Mouse (Mus musculus) brown adipose tissue, adult 24 weeks (tissue): ENCODE data around the gene Tgm7. TPM values are rescaled to one million over a fixed set of nuclear protein-coding genes. Genes with fewer than 3 reads are reported as not detected.

ENCODE experiments used
- H3K27ac ChIP-seq: fragments of 200-500 bp; replicated peaks from 2 replicates; pipeline ENCODE4 v1.5.1; 2012; ENCODE audit warnings: low read depth, mild to moderate bottlenecking, low read length
- H3K4me1 ChIP-seq: fragments of 200-500 bp; 2 replicates; pipeline ENCODE4 v1.6.1; 2012; ENCODE audit warnings: low read length, mixed read lengths; ENCODE audit not compliant: control insufficient read depth, insufficient read depth, insufficient read length
- H3K4me3 ChIP-seq: fragments of 200-500 bp; 2 replicates; pipeline ENCODE4 v1.5.1; 2012; ENCODE audit warnings: low read depth, mild to moderate bottlenecking, low read length, moderate library complexity; ENCODE audit not compliant: insufficient read depth
- polyA plus RNA-seq: library from polyadenylated mRNA; stranded (reverse); fragments of >200 nt; gene quantifications from 2 replicates; pipeline ENCODE4 v1.2.4, GENCODE M21; 2012; ENCODE audit not compliant: missing spikeins, insufficient read depth, insufficient read length

The Tgm7 gene
- polyA plus RNA-seq, 1 experiment, result not detected

DNA sequence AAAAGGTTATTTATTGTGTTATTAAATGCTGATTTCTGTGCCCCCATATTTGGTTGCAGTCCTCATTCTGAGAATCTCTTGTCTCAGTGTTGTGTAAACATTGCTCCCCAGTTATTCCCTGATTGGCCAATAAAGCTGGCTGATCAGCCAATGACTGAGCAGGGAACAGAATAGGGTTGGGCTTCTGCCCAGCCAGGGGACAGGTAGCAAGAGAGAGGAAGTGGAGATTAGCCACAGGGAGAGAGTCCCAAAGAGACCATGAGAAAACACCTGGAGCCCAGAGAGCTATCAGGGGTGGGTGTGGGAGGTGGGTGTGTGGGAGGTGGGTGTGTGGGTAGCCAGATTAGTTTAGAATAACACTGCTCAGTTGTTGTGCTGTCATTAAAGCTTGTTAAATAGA lies 3.7 kb downstream of the Tgm7 start:
- H3K4me1 ChIP-seq, result no peaks in the 10 kb centered on the region
- H3K4me3 ChIP-seq, result no peak overlapping the region
- no peak overlapping the region for H3K27ac ChIP-seq

DNA sequence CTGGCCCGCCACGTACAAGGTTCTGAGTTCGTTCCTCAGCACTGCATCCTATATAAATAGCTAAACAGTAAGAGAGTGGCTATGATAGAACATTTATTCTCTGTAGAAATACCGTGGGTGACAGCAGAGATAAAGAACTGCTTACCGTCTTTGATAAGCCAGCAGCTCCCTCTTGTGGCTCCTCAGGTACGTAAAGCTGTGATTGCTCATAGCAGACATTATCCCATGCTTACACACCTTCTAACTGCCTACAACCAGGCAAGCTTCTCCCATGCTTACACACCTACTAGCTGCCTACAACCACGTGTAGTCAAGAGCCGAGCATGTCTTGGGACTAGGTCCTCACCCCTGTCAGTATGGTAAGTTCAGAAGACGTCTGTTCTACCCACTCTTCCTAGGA lies 7.5 kb downstream of the Tgm7 start:
- Histone ChIP-seq H3K27ac (no peak overlapping the region), H3K4me1 (no peaks in the 10 kb centered on the region), H3K4me3 (no peak overlapping the region)

DNA sequence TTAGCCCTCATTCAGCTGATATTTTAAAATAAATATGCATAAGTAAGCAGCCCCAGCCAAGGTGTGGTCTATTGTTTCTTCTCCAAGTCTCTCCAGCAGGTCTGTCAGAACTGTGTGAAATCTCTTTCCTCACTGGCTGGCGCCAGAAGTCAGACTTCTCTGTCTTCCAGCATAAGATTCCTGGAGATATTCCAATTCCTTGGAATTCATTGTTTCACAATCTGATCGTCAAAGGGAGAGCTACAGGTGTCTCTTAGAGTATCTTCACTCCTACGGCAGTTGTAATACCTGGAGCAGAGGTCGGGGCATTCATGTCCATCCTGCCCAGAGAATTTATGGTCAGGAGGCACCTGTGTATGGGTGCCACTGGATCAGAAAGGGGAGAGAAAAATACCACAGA lies 19.8 kb downstream of the Tgm7 start:
- Histone ChIP-seq H3K4me1 (no peaks in the 10 kb centered on the region), H3K27ac (no peak overlapping the region), H3K4me3 (no peak overlapping the region)

DNA sequence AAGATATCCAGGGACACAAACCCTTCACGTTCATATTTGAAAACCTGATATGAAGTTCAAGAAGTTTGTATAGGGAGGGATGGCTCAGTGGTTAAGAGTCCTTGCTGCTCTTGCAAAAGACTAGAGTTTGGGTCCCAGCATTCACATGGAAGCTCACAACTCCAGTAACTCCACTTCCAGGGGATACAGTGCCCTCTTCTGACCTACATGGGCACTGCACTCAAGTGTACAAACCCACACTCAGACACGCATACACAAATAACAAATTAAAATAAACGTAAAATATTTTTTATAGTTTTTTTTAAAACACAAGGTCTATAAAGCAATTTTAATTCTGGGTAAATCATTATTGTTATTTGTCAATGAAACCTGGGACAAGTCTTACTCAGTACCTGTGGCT lies 21.1 kb downstream of the Tgm7 start:
- no peak overlapping the region for H3K27ac ChIP-seq
- no peaks in the 10 kb centered on the region for H3K4me1 ChIP-seq
- H3K4me3 ChIP-seq, result no peak overlapping the region

DNA sequence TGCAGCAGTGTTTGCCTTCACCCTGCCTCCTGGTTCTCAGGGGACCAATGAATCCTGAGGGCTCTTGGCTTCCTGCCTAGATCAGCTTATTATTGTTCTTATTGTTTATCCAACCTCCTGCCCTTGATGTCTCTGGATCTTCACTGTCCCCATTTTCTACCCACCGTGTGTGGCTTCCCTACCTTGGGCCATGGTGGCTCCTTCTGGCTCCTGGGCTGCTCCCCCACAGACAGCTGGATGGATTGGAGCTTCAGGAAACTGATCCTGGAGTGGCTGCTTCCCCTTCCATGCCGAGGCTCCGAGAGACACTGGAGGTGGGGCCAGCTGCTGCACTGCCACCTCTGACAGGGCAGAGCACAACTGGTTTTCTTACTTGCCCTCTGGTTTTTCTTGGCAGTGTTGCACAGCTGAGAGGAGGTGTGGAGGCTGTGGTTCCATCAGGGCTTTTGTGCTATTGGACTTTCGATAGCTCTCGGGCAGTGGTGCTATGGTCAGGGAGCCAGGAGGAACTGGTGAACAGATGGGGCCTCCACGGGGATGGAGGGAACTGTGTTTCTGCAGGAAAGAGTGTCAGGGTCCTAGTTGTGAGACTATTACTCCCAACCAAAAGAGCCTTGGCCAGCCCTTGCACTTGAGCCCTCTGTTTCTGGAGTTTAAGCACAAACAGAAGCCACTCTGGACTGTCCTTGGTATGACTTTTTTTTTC lies 24.0 kb downstream of the Tgm7 start, which contains the start of gene Tgm5:
Tgm5 (minus strand) TSS at position 362 of the 706 bp plus-strand sequence.
- no peak within 1 kb of the TSS for H3K4me3 ChIP-seq
- no peaks in the 10 kb centered on the region for H3K4me1 ChIP-seq
- no peak within 1 kb of the TSS for H3K27ac ChIP-seq

DNA sequence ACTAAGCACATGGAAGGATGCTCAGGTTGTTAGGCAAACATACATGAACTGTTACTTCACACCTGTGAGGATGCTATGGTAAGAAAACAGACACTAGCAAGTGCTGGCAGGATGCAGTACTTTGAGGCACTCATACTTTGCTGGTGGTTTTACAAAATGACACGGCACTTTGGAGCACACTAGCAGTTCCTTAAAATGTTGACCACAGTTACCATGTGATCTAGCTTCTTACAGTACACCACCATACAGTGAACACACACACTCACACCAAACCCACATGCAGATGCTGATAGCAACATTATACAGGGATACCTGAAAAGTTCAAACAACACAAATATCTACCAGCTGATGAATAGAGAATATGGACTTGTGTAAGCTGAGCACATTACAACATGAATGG lies 27.0 kb downstream of the Tgm7 start:
- Histone ChIP-seq H3K4me1 (no peaks in the 10 kb centered on the region), H3K4me3 (no peak overlapping the region)

DNA sequence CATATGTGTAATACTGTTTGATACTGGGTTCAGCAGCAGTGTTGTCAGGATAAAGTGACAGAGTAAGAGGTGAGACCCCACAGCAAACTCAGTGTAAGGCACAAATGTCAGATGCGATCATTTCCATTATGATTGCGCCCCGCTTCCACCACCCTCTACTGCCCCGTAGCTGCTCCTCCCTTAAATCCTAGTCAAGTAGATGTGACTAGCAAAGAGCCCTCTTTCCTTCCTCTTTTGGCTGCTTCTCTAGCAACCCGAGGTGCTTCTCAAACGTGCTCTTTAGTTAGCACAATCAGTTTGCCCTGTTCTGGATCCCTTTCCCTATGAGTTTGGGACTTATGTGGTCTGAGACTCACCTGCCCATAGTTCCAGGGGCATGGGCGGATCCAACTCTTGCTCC lies 34.8 kb downstream of the Tgm7 start:
- Histone ChIP-seq H3K4me1 (no peaks in the 10 kb centered on the region), H3K4me3 (no peak overlapping the region), H3K27ac (no peak overlapping the region)

More for the DNA sequence above, 27.0 kb downstream of the Tgm7 start:
- no peak overlapping the region for H3K27ac ChIP-seq

DNA sequence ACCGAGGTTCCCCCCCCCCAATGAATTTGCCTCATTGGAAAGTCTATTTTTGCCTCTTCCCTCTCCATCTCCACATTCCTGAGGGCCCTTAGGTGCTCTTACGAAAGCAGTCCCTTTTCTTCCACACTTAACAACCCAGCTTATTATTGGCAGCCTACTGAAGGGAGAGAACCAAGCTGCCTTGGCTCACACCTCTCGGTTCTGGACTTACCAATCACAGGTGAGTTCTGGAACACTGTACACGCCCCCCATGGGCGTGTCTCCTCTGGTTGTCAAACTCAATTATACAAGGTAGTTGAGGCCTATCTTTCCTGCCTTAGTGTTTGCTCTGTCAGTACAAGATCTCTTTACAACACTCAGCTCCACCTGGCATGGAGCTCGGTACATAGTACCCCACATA lies 37.7 kb downstream of the Tgm7 start:
- Histone ChIP-seq H3K4me3 (no peak overlapping the region), H3K4me1 (no peaks in the 10 kb centered on the region), H3K27ac (no peak overlapping the region)

DNA sequence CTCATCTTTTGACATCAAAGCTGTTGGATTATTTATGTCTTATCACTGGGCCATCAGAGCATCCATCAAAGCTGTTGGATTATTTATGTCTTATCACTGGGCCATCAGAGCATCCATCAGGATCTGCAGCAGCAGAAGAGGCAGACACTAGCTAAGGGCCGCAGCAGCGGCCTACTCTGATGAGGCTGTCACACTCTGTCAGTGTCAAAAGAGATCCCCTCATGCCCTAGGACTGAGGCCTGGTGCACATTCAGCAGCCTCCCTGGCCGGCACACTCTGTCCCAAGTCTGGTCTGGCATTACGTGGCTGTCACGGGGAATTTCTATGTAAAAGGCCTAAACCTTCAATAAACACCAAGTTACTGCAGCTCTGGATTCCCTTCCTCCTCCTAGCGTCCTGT lies 40.1 kb downstream of the Tgm7 start:
- Histone ChIP-seq H3K4me3 (no peak overlapping the region), H3K4me1 (no peaks in the 10 kb centered on the region), H3K27ac (no peak overlapping the region)

DNA sequence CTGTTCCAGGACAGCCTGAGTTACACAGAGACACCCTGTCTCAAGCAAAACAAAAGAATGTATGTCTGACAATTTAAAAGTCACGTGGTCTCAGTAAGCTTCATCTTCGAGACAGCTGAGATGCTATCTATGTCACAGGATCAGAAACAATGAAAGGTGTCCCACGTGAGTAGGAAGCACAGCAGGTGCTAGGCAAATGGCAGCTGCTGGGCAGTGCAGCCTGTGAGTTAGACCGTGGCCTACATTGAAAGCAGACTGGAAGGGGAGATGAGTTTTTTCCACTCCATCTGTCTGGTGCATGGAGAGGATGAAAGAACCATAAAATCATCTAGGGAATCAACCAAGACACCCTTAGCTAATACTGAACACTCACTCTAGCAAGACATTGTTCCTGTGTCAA lies 42.5 kb downstream of the Tgm7 start:
- no peak overlapping the region for H3K4me3 ChIP-seq
- no peaks in the 10 kb centered on the region for H3K4me1 ChIP-seq
- H3K27ac ChIP-seq, result no peak overlapping the region

DNA sequence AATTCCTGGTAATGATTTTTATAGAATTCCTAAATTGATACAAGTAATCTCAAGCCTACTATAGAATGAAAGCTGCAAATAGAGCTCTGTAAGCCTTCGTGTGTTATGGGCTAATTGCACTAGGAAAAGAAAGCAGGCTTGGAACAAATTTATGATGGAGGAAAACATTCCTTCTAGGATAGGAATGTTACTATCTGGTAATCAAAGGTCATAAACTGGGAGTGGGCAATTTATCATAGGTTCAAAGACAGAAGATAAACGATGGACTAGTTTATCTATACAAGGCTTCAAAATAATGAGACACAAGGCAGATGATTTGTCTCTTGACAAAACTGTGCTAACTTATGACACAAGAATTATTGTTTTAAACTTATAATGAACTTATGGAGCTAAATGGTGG lies 48.3 kb downstream of the Tgm7 start:
- Histone ChIP-seq H3K4me1 (no peaks in the 10 kb centered on the region), H3K27ac (no peak overlapping the region), H3K4me3 (no peak overlapping the region)

DNA sequence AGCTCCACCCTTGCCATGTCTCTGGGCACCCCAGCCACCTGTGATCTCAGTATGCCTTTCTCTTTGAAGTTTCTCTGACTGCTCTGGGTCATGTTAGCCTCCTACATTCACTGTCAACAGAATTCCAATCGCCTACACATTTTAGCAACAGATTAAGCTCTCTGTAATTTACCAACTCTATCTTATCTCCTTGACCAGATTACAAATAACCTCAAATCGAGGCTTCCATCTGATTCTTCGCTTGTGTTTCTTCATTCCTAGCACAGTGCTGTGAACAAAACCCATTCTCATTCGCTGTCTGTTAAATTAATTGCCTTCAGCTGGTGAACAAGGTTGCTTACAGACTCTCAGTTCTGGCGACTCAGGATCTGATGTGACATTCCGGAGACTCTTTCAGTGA lies 51.6 kb downstream of the Tgm7 start:
- no peaks in the 10 kb centered on the region; the same call in 1 of the 2 replicates for H3K4me1 ChIP-seq
- no peak overlapping the region for H3K27ac ChIP-seq
- H3K4me3 ChIP-seq, result no peak overlapping the region

DNA sequence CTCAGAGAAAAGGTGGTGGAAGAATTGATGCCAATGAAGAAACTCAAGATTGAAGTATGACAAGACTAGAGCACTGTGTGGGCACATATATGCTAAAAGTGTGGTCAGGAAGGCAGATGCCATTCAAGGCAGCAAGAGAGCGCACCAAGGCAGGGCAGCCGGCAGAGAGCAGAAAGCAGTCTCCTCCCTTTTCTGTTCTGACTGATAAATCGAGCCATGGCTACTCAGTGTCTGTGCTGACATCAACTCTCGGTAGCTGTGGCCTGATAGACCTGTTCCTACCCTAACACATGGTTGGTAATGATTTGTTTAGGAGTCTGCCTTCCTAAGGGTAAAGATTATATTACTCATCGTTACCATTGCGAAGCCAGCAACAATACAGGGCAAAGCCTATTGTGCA lies 53.7 kb downstream of the Tgm7 start:
- no peaks in the 10 kb centered on the region; the same call in 1 of the 2 replicates for H3K4me1 ChIP-seq
- H3K4me3 ChIP-seq, result no peak overlapping the region
- H3K27ac ChIP-seq, result no peak overlapping the region

DNA sequence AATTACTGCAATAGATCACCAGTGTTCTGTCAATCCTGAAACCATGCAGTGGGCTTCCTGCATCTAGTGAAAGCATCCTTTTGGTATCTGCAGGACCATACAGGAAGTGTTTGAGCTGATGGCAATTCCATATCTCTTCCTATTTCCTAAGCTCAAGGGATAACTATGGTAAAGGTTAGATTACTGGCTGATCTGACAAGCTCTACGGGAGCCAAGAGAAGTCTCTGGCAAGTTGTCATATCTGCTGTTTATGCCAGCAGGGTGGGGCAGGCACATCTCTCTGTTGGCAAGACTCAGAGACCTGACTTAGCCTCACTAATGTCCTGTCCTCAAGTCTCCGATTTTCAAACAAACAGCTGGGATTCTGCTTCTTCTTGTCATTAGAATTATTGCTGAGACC lies 55.5 kb downstream of the Tgm7 start:
- Histone ChIP-seq H3K27ac (no peak overlapping the region), H3K4me3 (no peak overlapping the region), H3K4me1 (no peaks in the 10 kb centered on the region; the same call in 1 of the 2 replicates)

DNA sequence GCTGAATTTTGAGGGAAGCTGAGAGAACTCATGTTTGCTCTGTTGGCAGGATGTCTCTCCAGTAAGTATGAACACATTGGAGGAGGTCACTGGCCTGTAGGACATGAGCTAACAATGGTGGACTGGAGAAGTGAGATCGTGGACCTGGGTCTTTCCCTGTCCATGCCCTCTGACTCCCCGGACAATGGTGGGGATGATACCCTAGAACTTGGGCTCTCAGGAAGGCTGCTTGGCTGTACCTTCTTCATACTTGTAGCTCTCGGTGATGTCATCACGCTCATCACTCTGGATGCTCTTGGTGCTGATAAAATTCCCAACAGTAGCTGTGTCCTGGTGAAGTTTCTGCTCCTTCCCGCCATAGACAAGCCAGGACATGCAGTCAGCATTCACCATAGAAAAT lies 57.4 kb downstream of the Tgm7 start:
- Histone ChIP-seq H3K27ac (no peak overlapping the region), H3K4me3 (no peak overlapping the region), H3K4me1 (no peaks in the 10 kb centered on the region; the same call in 1 of the 2 replicates)

DNA sequence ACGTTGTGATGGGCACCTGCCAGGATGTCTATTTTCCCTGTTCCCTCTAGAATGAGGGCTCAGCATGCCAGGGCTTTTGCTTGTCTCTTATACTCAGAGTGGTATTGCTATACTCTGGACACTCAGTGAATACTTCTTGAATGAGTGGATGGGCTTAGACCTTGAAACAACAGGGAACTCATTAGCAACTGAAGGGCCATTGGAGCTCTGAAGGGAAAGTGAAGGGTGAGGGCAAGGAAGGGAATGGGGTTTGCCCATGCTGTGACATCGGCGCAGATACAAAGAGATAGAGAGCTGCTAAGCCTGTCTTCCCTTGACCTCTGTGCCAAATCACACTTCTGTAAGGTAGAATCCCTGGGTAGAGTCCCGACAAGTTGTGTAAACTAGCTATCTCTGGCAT lies 63.9 kb downstream of the Tgm7 start:
- no peak overlapping the region for H3K27ac ChIP-seq
- no peak overlapping the region for H3K4me3 ChIP-seq
- H3K4me1 ChIP-seq, result no peaks in the 10 kb centered on the region
